Mouse (Mus musculus) stomach, postnatal 0 days (tissue): ENCODE results near the gene Akap5. TPM values are rescaled to one million over a fixed set of nuclear protein-coding genes. Genes with fewer than 3 reads are reported as not detected.

ENCODE experiments used
- ATAC-seq: fragments of 200-750 bp; cut with Nextera tagmentation; 2 replicates; pipeline ENCODE4 v1.8.0; 2017; ENCODE audit not compliant: low FRiP score, low TSS enrichment
- DNase-seq: peaks from one replicate; pipeline ENCODE4 v3.0.0-alpha.2; 2016; ENCODE audit warnings: low spot score
- H3K27ac ChIP-seq: fragments of 300-500 bp; sonication (generic); replicated peaks from 2 replicates; pipeline ENCODE4 v1.5.1; 2014; ENCODE audit warnings: mild to moderate bottlenecking, control low read depth
- H3K27me3 ChIP-seq: fragments of 300-500 bp; sonication (generic); 2 replicates; pipeline ENCODE4 v1.6.1; 2014; ENCODE audit warnings: low read length; ENCODE audit not compliant: control insufficient read depth, insufficient read depth
- H3K36me3 ChIP-seq: fragments of 300-500 bp; sonication (generic); 2 replicates; pipeline ENCODE4 v1.6.1; 2014; ENCODE audit warnings: low read length, mixed read lengths; ENCODE audit not compliant: control insufficient read depth, insufficient read depth
- H3K4me1 ChIP-seq: fragments of 300-500 bp; sonication (generic); replicated peaks from 2 replicates; pipeline ENCODE4 v1.6.1; 2014; ENCODE audit warnings: antibody characterized with exemption; ENCODE audit not compliant: control insufficient read depth, insufficient read depth
- H3K4me2 ChIP-seq: fragments of 300-500 bp; sonication (generic); replicated peaks from 2 replicates; pipeline ENCODE4 v1.6.1; 2014; ENCODE audit warnings: low read depth, mild to moderate bottlenecking, control low read depth, moderate library complexity
- H3K4me3 ChIP-seq: fragments of 300-500 bp; sonication (generic); 2 replicates; pipeline ENCODE4 v1.5.1; 2014; ENCODE audit warnings: low read depth, low read length, control low read depth
- H3K9ac ChIP-seq: fragments of 300-500 bp; sonication (generic); 2 replicates; pipeline ENCODE4 v1.6.1; 2014; ENCODE audit warnings: mild to moderate bottlenecking, low read length, control low read depth, mixed read lengths
- H3K9me3 ChIP-seq: fragments of 300-500 bp; sonication (generic); 2 replicates; pipeline ENCODE4 v1.6.1; 2016; ENCODE audit warnings: low read length; ENCODE audit not compliant: control insufficient read depth
- CTCF ChIP-seq: IDR thresholded peaks from 2 replicates; pipeline ENCODE4 v1.5.1; 2016; ENCODE audit warnings: antibody characterized with exemption, low read depth, mild to moderate bottlenecking, moderate library complexity
- EP300 ChIP-seq: optimal IDR thresholded peaks from 2 replicates; pipeline ENCODE3; 2016; ENCODE audit warnings: antibody characterized with exemption
- WGBS: fragments of 180-500 bp; shearing (Covaris S2); extraction: QIAGEN DNeasy Blood & Tissue Kit; methylation state at CpG from one replicate; pipeline ENCODE4 v1.1.7; 2014; 5-methylcytosine and 5-hydroxymethylcytosine counted together
- polyA plus RNA-seq: library from polyadenylated mRNA; unstranded; fragments of >200 nt; fragmentation: Nextera tagmentation; extraction: Ambion mirVana; gene quantifications from 2 replicates; pipeline ENCODE4 v1.2.1, GENCODE M21; 2015

Gene Akap5
- polyA plus RNA-seq, 1 experiment from 2014 or later: 2.0 TPM

- Histone ChIP-seq H3K4me1 (no peaks in the 10 kb centered on the region), H3K27ac (no peak overlapping the region), H3K4me2 (no peak overlapping the region), H3K9ac (no peak overlapping the region), H3K4me3 (no peak overlapping the region), H3K9me3 (no peaks in the 10 kb centered on the region), H3K36me3 (no peaks in the 10 kb centered on the region; the same call in none of the 2 replicates), H3K27me3 (no peaks in the 10 kb centered on the region)
- WGBS: 40% methylated on average over 7 of the region's 7 CpGs
- peak; percentile 59; the same call in 1 of the 2 replicates for ATAC-seq
- peak; percentile 78 for DNase-seq
- TF ChIP-seq EP300: no peak
- TF ChIP-seq CTCF: peak; percentile 87
Measured at GRCm38 (mm10) chr12:76293192-76293591, 31.5 kb upstream of the Akap5 start.

- TF ChIP-seq CTCF (no peak), EP300 (no peak)
- DNase-seq: no peak
- no peaks in the 10 kb centered on the region for H3K4me1 ChIP-seq
- H3K36me3 ChIP-seq: no peaks in the 10 kb centered on the region
- no peak overlapping the region for H3K9ac ChIP-seq
- no peaks in the 10 kb centered on the region for H3K27me3 ChIP-seq
- no peak overlapping the region for H3K4me2 ChIP-seq
- H3K27ac ChIP-seq: no peak overlapping the region
- no peak overlapping the region for H3K4me3 ChIP-seq
- H3K9me3 ChIP-seq: no peaks in the 10 kb centered on the region
- 90% methylated on average over 5 of the region's 5 CpGs for WGBS
- ATAC-seq: no peak
Measured at GRCm38 (mm10) chr12:76297830-76298229, 26.9 kb upstream of the Akap5 start.

- 85% methylated on average over 9 of the region's 9 CpGs for WGBS
Measured at GRCm38 (mm10) chr12:76299361-76299906, 25.3 kb upstream of the Akap5 start.

DNA sequence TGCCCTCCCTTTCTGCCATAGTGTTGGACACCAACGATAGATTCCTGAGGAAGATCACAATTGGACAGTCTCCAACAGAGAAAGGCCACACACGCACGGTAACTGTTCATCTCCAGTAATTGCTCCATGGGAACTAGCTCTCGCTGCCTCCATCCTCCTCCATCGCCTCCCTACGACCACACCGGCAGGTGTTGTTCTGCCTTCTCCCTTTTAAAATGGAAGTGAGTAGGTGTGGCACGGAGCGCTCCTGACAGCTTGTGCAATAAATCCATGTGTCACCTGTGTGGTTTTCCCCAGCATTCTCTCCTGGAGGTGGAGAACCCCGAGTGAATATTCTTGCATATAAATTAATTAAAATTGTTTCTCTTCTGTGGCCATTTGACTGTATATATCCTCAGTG, 24.3 kb upstream of the Akap5 start:
- Histone ChIP-seq H3K4me3 (no peak overlapping the region), H3K36me3 (no peaks in the 10 kb centered on the region), H3K4me2 (no peak overlapping the region), H3K4me1 (no peaks in the 10 kb centered on the region), H3K27me3 (no peaks in the 10 kb centered on the region), H3K27ac (no peak overlapping the region), H3K9ac (no peak overlapping the region), H3K9me3 (no peaks in the 10 kb centered on the region)
- ATAC-seq: no peak
- DNase-seq: no peak
- 74% methylated on average over 10 of the region's 10 CpGs for WGBS
- TF ChIP-seq CTCF (no peak), EP300 (no peak)

More at GRCm38 (mm10) chr12:76299361-76299906, 25.3 kb upstream of the Akap5 start:
- H3K4me2 ChIP-seq: no peak overlapping the region
- no peaks in the 10 kb centered on the region for H3K4me1 ChIP-seq
- H3K27ac ChIP-seq: no peak overlapping the region
- no peak overlapping the region for H3K4me3 ChIP-seq
- H3K27me3 ChIP-seq: no peaks in the 10 kb centered on the region
- ATAC-seq (no peak), DNase-seq (no peak)
- TF ChIP-seq EP300 (no peak), CTCF (no peak)
- no peaks in the 10 kb centered on the region for H3K36me3 ChIP-seq
- no peaks in the 10 kb centered on the region for H3K9me3 ChIP-seq
- no peak overlapping the region for H3K9ac ChIP-seq

- Histone ChIP-seq H3K27ac (0 out of 2 replicates have a peak overlapping the region, but pooled peaks have one; percentile 40), H3K4me3 (no peak overlapping the region), H3K27me3 (no peaks in the 10 kb centered on the region), H3K9me3 (no peaks in the 10 kb centered on the region), H3K4me1 (no peaks in the 10 kb centered on the region), H3K4me2 (no peak overlapping the region), H3K9ac (no peak overlapping the region), H3K36me3 (no peaks in the 10 kb centered on the region)
- 72% methylated on average over 11 of the region's 11 CpGs for WGBS
- DNase-seq (peak; percentile 41), ATAC-seq (no peak)
- TF ChIP-seq CTCF (no peak), EP300 (no peak)
Measured at GRCm38 (mm10) chr12:76303474-76303873, 21.2 kb upstream of the Akap5 start.

DNA sequence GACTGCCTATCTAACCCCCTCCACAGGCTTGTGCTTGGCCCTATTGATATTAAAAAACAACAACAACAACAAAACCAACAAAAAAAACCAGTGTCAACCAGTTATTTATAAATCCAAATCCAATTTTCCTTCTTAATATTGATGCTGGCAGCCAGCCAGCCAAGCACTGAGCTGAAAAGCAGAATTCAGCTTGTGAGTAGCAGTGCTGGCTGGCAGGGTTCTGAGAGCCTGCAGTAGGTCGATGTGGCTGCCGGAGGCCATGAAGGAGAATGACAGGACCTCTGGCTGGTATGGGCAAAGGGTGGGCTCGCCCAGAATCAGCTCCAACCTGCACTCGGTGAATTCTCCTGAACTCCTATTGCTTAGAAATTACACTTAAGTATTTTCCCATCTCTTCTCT, 20.5 kb upstream of the Akap5 start:
- Histone ChIP-seq H3K4me1 (no peaks in the 10 kb centered on the region), H3K9me3 (no peaks in the 10 kb centered on the region), H3K36me3 (no peaks in the 10 kb centered on the region), H3K27ac (no peak overlapping the region), H3K4me3 (no peak overlapping the region), H3K9ac (no peak overlapping the region), H3K4me2 (no peak overlapping the region), H3K27me3 (no peaks in the 10 kb centered on the region)
- ATAC-seq (no peak), DNase-seq (no peak)
- WGBS: 46% methylated on average over 4 of the region's 4 CpGs
- TF ChIP-seq EP300 (no peak), CTCF (no peak)
